Mouse (Mus musculus) gonadal fat pad, adult 2 months (tissue): ENCODE results near the gene Man1c1. TPM values are rescaled to one million over a fixed set of nuclear protein-coding genes. Genes with fewer than 3 reads are reported as not detected.

Experiments used
- DNase-seq: peaks from one replicate; pipeline ENCODE4 v3.0.0-alpha.2; 2012; ENCODE audit warnings: low read depth
- polyA plus RNA-seq: library from polyadenylated mRNA; depleted of rRNA; stranded (reverse); fragments of >200 nt; gene quantifications from 2 replicates; pipeline ENCODE4 v1.2.3, GENCODE M21; 2012

Gene Man1c1
- polyA plus RNA-seq, 1 experiment: 5.7 TPM

DNA sequence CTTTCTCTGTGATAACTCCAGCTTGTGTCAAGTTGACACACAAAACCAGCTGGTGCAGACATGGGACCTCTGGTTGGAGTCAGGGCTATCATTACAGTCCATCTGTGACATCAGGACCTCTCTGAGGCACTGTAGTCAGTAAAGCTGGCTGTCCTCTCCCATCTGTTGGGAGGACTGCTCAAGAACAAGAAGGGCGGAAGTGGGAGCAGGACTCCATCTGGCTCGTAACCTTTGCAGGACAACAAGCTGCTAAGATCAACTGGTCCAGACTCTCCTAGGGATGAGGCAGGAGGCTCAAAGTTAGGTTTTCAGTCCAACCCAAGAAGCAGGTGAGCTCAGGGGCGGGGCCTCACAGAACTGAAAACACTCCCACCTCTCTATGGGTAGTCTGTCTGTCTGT, 29.1 kb downstream of the Man1c1 start:
- no peak for DNase-seq

DNA sequence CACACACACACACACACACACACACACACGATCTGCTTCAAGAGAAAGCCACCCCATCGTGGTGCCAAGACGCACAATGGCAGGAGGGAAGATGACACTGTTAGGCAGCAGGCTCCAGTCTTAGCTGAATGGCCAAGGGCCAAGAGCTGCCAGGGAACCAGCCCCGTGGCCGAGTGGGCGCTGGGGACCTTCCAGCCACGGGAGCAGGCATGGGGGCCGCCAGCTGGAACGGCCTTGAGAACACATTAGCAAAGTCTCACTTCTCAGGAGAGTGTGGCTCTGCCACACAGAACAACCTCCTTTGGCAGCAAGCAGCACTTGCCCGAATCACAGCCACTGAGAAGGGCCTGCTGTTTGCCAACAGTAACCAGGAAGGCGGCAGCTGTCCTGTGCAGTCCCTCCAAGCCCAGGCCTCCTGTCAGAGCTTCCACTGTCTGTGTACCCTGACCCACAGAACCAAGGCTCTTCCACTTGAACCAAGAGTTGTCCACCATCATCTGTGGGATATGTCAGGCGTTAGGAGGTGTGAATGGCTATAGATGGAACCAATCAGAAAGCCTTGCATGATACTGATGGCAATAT, 30.1 kb downstream of the Man1c1 start:
- no peak for DNase-seq

DNA sequence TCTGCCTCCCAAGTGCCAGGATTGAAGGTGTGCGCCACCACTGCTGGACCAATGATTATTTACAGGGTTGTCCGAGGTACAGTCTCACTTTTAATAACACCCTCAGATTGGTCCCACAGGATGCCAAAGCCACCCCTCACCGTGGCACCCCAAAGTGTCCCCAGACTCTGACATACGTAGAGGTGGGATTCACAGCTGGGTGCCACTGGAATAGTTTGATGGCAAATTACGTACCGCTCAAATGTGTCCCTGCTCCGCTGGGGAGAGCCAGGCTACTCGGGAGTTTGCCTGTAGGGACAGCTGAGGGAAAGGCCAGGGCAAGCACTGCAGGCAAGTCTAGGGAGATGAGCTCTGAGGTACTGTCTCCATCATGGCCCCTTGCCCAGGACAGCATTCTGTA, 30.9 kb downstream of the Man1c1 start:
- no peak for DNase-seq

DNA sequence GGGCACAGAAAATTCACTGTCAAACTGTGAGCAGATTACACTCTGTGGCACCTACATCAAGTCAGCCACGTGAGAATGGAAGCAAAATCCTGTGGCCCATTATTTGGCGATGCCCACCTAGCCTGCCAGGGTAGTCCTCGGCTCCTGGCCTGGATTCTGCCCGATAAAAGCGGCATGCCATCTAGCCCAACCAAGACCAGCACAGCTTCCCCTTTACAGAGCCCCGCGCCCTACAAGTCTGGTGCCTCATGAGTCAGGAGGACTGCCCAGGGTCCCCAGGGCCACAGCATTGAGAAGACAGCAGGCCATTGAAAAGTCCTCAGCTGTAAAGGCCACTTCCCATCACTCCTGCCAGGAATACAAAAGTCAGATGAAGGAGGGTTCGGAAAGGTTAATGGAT, 31.8 kb downstream of the Man1c1 start:
- no peak for DNase-seq

DNA sequence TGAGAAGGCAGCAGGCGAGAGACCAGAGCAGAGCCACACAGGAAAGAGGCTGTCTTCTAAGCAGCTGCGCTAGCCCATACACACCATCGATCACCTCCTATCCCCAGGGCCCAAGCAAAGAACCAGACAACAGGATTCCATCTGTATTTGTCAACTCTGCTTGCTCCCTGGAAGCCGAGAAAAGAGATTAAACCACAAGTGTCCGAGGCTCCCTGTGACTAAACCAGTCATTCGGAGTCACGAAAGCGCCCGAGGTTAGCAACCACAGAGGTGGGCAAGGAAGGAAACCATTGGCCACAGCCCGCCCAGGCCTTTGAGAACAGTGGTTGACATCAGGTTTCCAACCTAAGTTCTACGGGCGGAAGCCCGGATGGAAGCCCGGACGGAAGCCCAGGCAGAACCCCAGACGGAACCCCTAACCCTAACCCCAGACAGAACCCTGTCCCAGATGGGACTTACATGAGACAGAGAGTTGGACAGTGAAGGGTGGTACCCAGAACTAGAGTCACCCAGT, 32.4 kb downstream of the Man1c1 start:
- no peak for DNase-seq

DNA sequence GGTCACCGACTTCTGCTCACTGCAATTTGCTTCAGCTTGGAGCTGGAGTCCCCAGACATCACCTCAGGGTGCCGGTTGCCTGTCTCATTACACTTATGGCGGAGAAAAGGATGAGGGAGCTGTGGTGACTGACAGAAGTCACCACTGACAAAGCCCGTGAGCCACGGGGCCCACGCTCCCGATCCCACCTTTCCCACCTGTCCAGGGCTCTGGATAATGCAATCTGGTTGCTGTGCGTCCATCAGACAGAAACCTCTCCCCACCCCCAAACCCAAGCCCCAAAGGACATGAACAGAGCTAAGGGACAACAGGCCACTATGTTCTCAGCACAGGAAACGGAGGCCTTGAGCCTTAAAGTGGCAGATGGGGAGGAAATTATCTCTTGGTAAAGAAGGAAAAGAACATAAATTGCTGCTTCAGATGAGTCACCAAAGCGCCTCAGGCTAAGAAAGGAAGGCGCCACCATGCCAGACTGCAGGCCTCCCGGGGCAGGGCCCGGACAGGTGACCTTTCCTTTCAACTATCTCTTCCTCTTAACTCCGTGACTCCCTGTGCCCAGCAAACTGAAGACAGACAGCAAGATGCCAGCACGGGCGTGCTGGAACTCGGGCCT, 34.2 kb downstream of the Man1c1 start:
- no peak for DNase-seq

DNA sequence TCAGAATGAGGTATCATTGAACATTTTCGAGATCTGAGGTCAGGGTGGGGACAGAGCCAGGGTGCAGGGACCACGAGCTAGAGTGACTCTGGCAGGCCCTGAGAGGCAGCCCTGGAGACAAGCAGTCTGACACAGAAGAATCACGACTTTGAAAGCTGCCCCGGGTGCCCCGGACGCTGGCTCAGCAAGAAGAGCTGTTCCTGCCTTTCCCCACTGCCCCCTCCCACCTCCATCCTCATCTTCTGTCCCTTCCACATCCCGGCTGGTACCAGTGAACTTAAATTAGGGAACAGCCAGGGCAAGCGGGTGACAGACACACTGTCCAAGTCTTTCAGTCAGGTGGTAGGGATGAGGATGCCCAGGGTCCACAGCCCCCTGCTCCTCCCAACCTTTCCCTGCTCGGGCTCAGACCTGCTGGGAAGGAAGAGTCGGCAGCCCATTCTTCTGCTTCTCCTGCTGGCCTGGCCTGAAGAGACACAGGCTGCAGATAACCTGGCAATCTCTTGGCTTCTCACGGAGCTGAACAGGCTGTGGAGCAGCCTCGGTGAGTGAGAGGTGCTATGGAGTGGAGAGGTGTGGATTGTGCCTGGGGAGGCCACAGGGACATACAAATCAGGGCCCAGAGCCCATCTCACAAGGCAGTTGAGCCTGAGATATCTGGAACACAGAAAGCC, 35.6 kb downstream of the Man1c1 start:
- DNase-seq: no peak

DNA sequence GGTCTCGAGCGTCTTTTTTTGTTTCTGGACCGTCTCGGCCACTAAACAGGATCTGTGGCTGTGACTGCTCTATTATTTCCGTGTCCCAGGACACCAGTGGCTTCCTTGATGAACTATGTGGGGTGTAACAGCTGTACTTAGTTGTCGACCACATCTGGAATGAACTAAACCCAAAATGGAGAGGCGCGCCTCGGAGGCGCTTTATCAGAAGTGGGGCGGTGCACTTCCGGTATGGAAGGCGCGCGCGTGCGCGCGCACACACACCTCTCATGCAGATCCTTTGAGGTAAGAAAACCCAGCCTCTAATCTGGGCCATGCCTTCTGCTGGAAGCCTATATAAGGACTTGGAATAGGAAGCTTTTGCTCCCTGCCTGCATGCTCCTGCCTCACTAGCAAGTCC, 37.7 kb downstream of the Man1c1 start:
- DNase-seq: no peak

DNA sequence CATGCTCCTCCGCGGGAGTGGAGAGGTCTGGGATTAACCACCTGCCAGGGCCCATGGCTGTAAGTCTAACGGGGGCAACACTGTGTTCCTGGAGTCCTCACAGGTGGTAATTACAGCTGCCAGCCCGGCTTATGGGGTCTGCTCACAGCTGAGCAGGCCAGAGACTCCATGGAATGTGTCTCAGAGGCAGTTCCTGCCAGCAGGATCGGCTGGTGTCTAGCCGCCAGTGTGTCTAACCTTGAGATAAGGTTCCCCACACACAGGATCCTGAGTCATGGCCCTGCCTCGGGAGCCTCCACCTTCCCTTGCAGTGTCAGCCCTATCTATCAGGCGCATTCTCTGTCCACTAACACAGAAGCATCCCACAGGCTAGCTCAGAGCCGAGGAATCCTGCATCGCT, 41.0 kb downstream of the Man1c1 start:
- no peak for DNase-seq

DNA sequence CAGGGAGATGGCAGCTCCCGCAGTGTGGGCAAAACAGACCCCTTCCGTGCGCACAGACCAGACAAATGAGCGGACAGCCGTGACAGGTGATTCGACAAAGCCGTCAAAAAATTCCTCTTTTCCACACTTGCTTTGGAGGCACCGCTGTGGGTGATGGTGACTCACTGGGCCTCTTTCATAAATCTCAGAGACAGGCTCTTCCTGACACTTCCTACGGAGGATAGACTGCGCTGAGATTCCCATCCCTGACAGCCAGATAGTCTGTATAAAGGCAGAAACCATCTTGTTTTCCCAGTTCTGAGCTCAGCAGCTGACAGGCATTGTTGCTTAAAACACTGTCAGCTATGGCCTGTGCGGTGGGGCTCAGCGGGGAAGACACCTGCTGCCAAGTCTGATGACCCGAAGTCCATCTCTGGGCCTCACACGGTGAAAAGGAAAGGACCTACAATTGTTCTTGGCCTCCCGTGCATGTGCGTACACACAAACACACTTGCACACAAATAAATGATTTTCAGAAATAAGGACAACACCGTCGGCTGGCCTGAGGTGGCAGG, 43.4 kb downstream of the Man1c1 start:
- no peak for DNase-seq

DNA sequence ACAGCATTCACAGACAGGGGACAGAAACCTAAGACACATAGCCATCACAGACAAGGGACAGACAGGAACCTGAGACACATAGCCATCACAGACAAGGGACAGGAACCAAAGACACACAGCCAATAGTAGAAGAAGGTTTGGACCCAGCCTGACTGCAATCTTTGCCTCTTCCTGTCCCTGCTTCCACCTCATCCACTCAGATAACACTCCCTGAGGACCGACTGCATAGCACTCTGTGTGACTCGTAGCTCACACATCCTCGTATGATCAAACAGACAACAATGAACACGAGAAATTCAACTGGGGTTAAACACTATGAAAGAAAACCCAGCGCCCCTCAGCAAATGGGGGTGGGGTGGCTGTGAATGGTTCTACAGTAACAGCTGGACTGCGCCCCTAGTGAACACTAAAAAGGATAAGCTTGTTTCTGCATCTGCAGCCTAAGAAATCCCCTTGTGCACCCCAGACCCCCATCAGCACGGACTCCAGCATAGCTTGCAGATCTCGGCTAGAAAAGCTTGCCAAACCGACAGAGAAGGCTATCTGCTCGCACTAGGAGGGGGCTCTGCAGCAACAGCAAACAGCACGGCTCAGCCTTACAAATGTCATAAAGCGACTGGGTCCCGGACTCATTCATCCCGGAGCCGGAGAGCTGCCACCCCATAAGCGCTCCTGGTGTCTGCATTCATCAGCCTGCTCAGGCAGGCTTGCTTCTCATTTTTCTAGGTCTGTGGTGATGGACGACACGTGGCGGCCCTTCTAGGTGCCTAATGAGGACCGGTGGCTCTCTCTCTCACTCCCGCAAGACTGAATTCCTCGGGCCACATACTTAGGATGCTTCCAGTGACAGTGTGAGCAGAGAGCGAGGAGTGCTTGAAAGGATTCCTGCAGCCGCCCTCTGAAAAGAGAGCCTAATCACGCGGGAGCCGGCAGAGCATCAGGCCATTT, 44.5 kb downstream of the Man1c1 start:
- no peak for DNase-seq

DNA sequence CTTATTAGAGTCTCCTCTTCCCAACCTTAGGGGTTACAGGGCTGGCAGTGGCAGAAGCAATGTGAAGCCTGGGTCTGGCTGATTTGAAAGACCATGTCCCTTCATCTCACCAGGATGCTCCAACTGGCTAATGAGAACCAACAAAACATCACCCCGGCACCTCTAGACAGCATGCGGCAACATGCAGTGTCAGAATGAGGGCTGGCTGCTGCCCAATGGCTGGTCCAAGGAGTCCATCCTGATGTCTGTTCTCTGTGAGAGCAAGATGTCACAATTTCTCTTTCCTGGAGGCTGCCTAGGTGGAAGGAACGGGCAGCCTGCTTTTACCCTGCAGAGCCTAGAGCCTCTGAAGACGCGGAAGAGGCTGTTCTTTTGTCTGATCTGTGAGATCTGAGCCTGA, 46.6 kb downstream of the Man1c1 start:
- no peak for DNase-seq

DNA sequence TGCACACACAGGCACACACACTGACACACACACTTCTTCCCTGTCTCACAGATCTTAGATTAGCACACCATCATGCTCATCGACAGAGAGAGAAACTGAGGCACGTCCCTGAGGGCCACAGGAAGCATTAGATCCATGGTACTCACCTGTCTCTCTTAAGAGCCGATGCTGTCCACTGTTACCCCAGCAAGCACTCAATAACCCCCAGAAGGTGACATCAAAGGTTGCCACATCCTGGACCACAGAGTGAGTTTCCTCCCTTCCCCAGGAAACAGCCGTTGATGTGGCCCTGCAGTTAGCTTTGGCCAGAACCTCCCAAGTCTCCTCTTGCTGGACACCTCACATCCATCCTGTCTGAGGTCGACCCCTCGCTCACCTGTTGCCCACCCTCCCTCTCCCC, 49.7 kb downstream of the Man1c1 start:
- no peak for DNase-seq

DNA sequence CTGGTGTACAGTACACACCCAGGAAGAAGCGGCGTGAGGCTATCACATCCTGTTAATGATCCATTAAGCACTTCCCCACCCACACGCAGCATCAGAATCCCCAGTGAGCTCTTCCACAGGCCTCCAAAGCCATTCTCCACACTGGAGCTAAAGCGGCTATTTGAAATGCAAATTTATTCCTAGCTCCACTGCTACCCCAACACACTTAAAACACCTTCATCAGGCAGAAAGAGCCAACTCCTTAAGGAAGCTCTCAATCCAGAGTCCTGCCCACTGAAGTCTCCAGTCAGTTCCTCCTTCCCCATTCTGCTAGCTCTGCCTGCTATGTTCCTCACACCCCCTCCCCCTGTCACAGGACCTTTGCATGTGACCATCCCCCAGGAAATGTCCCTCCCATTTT, 51.4 kb downstream of the Man1c1 start:
- DNase-seq: no peak

DNA sequence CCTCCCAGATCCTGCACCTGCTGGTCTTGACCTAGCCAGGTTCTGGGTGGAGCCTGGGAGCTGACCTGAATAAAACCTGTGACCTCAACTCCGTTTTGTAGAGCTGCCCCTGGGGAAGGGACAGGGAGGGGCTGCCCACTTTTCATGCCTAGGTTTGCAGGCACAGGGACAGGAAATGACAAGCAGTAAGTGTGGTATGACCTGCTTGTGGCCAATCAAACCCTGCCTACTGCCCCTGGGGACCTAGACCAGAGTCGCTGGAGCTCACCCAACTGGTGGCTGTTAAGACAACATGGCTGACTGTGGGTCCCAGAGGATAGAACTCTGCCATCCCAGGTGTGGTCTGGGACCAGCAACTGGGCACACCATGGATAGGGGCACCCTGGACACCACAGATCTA, 51.9 kb downstream of the Man1c1 start:
- no peak for DNase-seq

DNA sequence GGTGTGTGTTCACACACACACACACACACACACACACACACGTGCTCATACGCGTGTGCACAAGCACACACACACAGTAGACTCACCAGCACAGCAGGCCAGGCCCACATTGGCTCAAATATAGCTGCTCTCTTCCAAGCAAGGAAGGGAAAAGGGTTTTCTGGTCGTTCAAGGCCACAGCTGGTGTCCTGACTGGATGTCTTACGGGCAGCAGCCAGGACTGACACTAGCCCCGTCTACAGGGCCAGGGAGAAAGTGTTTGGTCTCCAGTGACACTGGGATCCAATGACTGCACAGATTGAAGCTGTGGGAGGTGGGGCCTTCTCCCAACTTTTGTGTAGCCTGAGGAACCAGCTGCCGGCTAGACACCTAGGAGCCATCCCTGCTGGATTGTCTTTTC, 52.7 kb downstream of the Man1c1 start:
- DNase-seq: no peak

DNA sequence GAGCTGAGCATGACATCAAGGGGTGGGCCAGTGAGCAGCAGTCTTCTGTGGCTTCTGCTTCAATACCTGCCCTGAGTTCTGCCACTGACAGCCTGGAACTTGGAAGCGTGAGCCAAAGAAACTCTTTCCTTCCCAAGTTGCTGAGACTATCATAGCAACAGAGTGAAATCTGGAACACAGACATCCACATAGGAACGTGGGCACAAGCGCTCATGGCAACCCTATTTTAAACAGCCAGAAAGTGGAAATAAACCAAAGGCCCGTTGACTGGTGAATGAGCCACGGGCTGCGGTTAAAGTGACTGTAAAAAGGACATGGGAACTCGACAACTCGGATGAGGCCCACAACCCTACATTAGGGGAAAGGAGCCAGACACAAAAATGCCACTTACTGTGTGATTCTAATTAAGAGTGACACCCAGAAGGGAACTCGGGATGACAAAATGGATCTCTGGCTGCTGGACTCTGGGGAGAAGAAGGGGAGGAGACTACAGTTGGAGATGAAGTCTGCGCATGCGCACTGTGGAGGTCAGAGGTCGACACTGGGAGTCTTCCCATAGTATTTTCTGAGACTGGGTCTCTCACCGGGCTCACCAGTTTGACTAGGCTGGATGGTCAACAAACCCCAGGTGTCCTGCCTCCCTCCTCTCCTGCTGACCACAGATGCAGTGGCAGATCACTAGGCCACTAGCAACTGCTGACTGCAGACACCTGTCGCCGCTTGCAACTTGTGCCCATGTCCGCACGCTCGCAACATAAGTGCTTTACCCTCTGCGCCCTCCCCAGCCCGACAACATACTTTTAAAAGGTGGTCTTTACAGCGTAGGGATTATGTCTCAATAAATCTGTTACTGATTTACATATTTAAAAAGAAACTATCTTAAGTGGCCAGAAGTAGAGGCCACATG, 58.8 kb downstream of the Man1c1 start:
- DNase-seq: no peak

DNA sequence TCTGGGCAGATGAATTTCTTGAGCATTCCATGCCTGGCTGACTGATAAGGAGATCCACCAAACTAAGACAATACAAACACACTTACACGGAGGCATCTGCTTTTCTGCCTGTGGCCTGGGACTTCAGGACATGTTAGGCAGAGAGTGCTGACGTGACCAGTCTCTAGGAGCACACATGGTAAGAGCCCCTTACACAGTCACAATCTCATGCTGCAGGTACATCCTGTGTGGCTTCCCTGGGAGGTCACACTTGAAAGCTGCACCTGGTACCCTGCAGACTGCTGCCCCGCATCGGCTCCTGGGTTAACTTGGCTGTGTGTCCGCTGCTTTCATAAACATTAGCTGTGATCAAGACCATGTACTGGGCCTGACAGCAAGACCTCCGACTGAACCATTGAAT, 59.7 kb downstream of the Man1c1 start:
- no peak for DNase-seq

DNA sequence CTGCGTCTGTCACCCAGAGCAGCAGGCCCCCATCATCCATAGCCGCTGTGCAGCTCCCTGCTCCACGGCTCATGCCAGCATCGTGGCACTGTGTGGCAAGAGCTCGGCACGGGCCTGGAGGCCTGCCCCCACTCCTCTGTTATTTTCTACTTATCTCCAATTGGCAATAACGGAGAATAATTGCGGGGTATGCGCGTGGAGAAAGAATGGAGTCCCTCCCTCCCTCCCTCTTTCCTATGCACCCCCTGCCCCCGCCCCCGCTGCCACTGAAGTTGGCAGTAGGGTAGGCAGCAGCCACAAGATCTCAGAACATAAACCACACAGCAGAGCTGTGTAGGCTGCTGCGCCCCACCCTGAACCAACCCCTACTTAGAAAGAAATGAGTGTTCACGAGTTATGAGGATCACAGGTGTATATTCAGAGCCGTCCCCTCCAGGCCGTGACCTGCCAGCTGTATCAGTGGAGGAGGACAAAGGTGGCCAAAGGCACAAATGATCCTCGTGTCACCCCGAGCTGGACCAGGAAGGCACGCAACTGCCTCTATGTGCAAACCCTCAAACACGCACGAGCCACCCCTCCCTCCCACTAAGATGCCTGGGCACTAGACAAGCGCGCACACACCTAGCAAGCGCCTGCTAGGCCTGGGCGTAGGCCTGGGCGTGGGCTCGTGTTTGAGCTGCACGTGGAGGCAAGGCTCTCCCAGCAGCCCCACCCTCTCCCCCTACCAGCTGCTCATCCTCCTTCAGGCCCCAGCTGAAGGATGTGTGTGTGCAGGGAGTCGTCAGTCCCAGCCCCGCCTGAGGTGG, 62.2 kb downstream of the Man1c1 start:
- DNase-seq: no peak

DNA sequence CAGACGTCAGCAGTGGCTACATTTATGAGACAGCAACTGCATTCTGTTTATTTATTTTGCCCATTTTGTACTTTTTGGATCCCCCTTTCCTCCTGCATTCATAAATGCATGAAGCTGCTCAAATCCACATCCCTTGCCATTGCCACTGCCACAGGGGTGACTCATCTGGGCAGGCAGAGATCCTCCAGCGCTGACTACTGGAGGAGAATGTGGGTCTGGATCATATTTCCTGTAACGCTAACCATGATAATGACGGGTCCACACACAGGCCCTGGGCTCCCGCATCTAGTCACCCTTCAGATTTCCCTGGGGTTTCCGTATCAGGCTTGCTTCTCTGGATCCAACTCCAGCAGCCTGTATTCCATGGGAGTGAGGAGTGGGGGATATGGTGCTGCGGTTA, 64.8 kb downstream of the Man1c1 start:
- DNase-seq: no peak
